Mouse (Mus musculus) granulocyte monocyte progenitor cell, adult 5-6 weeks (primary cell): ENCODE data around the gene Gm11444. TPM values are rescaled to one million over a fixed set of nuclear protein-coding genes. Genes with fewer than 3 reads are reported as not detected.

Experiments
- ATAC-seq: replicated peaks from 2 replicates; pipeline ENCODE4 v1.8.0; 2016; ENCODE audit warnings: mild to moderate bottlenecking, moderate TSS enrichment, inconsistent platforms; ENCODE audit not compliant: poor library complexity, severe bottlenecking
- total RNA-seq, 2 experiments: library from RNA; stranded (forward) in 1 of 2; stranded (reverse) in 1 of 2; fragments of 200-712, 200-1000 nt in 1 of 2; fragments of >200 nt in 1 of 2; fragmentation: Nextera tagmentation in 1 of 2; gene quantifications; 2 replicates each; pipeline ENCODE4 v1.2.3; 2014 to 2017

Gene Gm11444
- total RNA-seq, 2 experiments from 2014 or later: not detected

GRCm38 (mm10) chr11:85823794-85824193 is 26.3 kb downstream of the Gm11444 start:
- no peak for ATAC-seq

- ATAC-seq: peak; percentile 87
Measured at GRCm38 (mm10) chr11:85823181-85823580, 27.0 kb downstream of the Gm11444 start.

- no peak for ATAC-seq
Measured at GRCm38 (mm10) chr11:85821659-85822058, 28.5 kb downstream of the Gm11444 start.

- ATAC-seq: no peak
Measured at GRCm38 (mm10) chr11:85820959-85821358, 29.2 kb downstream of the Gm11444 start.

- no peak for ATAC-seq
Measured at GRCm38 (mm10) chr11:85818401-85818800, 31.7 kb downstream of the Gm11444 start.

GRCm38 (mm10) chr11:85816471-85816870 is 33.7 kb downstream of the Gm11444 start:
- ATAC-seq: no peak

- ATAC-seq: no peak
Measured at GRCm38 (mm10) chr11:85814678-85815077, 35.5 kb downstream of the Gm11444 start.

GRCm38 (mm10) chr11:85812201-85812966 is 37.7 kb downstream of the Gm11444 start:
- ATAC-seq: peak; percentile 97

- no peak for ATAC-seq
Measured at GRCm38 (mm10) chr11:85811676-85812075, 38.5 kb downstream of the Gm11444 start.

GRCm38 (mm10) chr11:85811229-85811628 is 38.9 kb downstream of the Gm11444 start:
- peak; percentile 47 for ATAC-seq

GRCm38 (mm10) chr11:85807353-85807752 is 42.8 kb downstream of the Gm11444 start:
- ATAC-seq: no peak

GRCm38 (mm10) chr11:85805779-85806178 is 44.4 kb downstream of the Gm11444 start:
- ATAC-seq: no peak

- ATAC-seq: no peak
Measured at GRCm38 (mm10) chr11:85804048-85804447, 46.1 kb downstream of the Gm11444 start.

GRCm38 (mm10) chr11:85800380-85800779 is 49.8 kb downstream of the Gm11444 start:
- ATAC-seq: no peak

- ATAC-seq: no peak
Measured at GRCm38 (mm10) chr11:85799856-85800255, 50.3 kb downstream of the Gm11444 start.

- no peak for ATAC-seq
Measured at GRCm38 (mm10) chr11:85799456-85799855, 50.7 kb downstream of the Gm11444 start.

Other genes with a start within 250 kb of the Gm11444 start
- gene Tbx2, start 17.8 kb downstream of the Gm11444 start, total RNA-seq (2014; fragmentation: Nextera tagmentation): 0.11 TPM in 1 of 2 replicates, not detected in the other
- gene Tbx2, start 17.8 kb downstream of the Gm11444 start, total RNA-seq (2017): not detected in 2 replicates
- gene Tbx4, start 36.1 kb upstream of the Gm11444 start, total RNA-seq (2014; fragmentation: Nextera tagmentation): not detected in 2 replicates
- not detected in 2 replicates for gene Tbx4, start 36.1 kb upstream of the Gm11444 start, total RNA-seq (2017)